Mouse (Mus musculus) embryonic facial prominence, embryonic 11.5 days (tissue): Measurements from ENCODE around the gene Ccr7. TPM values are rescaled to one million over a fixed set of nuclear protein-coding genes. Genes with fewer than 3 reads are reported as not detected.

Experiments used
- ATAC-seq: fragments of 200-750 bp; cut with Nextera tagmentation; replicated peaks from 2 replicates; pipeline ENCODE4 v1.8.0; 2017; ENCODE audit warnings: low read depth; ENCODE audit not compliant: insufficient number of reproducible peaks, low FRiP score, low TSS enrichment
- DNase-seq: peaks from one replicate; pipeline ENCODE4 v3.0.0-alpha.2; 2015; ENCODE audit warnings: low spot score
- H3K27ac ChIP-seq: fragments of 300-500 bp; sonication (generic); replicated peaks from 2 replicates; pipeline ENCODE4 v1.5.1; 2014; ENCODE audit warnings: mild to moderate bottlenecking, low read depth, low read length, control low read depth
- H3K27me3 ChIP-seq: fragments of 300-500 bp; sonication (generic); 2 replicates; pipeline ENCODE4 v1.6.1; 2014; ENCODE audit warnings: mild to moderate bottlenecking, low read length, moderate library complexity, mixed read lengths; ENCODE audit not compliant: control insufficient read depth, insufficient read depth
- H3K36me3 ChIP-seq: fragments of 300-500 bp; sonication (generic); replicated peaks from 2 replicates; pipeline ENCODE4 v1.6.1; 2014; ENCODE audit warnings: low read depth, mild to moderate bottlenecking, low read length, moderate library complexity, mixed read lengths; ENCODE audit not compliant: control insufficient read depth, insufficient read depth
- H3K4me1 ChIP-seq: fragments of 300-500 bp; sonication (generic); 2 replicates; pipeline ENCODE4 v1.6.1; 2014; ENCODE audit warnings: low read length, mixed read lengths; ENCODE audit not compliant: control insufficient read depth, insufficient read depth
- H3K4me2 ChIP-seq: fragments of 300-500 bp; sonication (generic); 2 replicates; pipeline ENCODE4 v1.6.1; 2014; ENCODE audit warnings: low read depth, mild to moderate bottlenecking, control low read depth, low read length, moderate library complexity
- H3K4me3 ChIP-seq: fragments of 300-500 bp; sonication (generic); 2 replicates; pipeline ENCODE4 v1.5.1; 2014; ENCODE audit warnings: low read depth, low read length, control low read depth
- H3K9ac ChIP-seq: fragments of 300-500 bp; sonication (generic); replicated peaks from 2 replicates; pipeline ENCODE4 v1.6.1; 2014; ENCODE audit warnings: mild to moderate bottlenecking, control low read depth, low read length
- H3K9me3 ChIP-seq: fragments of 300-500 bp; sonication (generic); replicated peaks from 2 replicates; pipeline ENCODE4 v1.6.1; 2016; ENCODE audit warnings: mild to moderate bottlenecking, low read length, inconsistent platforms, mixed read lengths; ENCODE audit not compliant: control insufficient read depth
- WGBS: fragments of 180-500 bp; shearing (Covaris S2); extraction: QIAGEN DNeasy Blood & Tissue Kit; methylation state at CpG from one replicate; pipeline ENCODE4 v1.1.7; 2014; 5-methylcytosine and 5-hydroxymethylcytosine counted together
- polyA plus RNA-seq: library from polyadenylated mRNA; unstranded; fragments of >200 nt; fragmentation: Nextera tagmentation; extraction: Ambion mirVana; gene quantifications from 2 replicates; pipeline ENCODE4 v1.2.1, GENCODE M21; 2014

Gene Ccr7
- polyA plus RNA-seq, 1 experiment from 2014 or later: 0.60 TPM

DNA sequence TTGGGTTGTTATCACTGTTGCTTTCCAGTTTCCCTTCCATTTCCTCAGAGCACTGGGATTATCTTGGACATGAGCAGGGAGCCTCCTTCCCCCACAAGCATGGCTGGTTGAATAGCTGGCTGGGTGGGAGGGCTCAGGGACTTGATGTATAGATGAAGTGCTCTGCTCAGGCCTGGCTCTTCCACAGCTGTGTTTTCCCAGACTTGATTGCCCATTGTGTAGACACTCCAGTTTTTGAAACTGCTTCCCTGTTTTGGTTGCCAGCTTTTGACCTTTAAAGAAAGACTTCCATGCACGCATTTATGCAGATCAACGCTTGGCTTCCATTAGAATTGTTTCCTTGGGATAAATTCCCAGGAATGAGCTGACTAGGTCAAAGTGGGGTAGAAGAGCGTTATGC lies 32.2 kb downstream of the Ccr7 start:
- ATAC-seq: no peak
- H3K9ac ChIP-seq: no peak overlapping the region
- H3K4me3 ChIP-seq: no peak overlapping the region
- no peak for DNase-seq
- no peaks in the 10 kb centered on the region for H3K36me3 ChIP-seq
- H3K9me3 ChIP-seq: no peaks in the 10 kb centered on the region
- peaks cover 13% of the 10 kb centered on the region; the same call in 1 of the 2 replicates for H3K4me1 ChIP-seq
- no peaks in the 10 kb centered on the region for H3K27me3 ChIP-seq
- WGBS: 73% methylated on average over 3 of the region's 3 CpGs
- no peak overlapping the region for H3K27ac ChIP-seq
- no peak overlapping the region for H3K4me2 ChIP-seq

- no peaks in the 10 kb centered on the region for H3K9me3 ChIP-seq
- peak; percentile 61 for DNase-seq
- 46% methylated on average over 14 of the region's 14 CpGs for WGBS
- H3K27ac ChIP-seq: peak overlapping the region; percentile 82
- peaks cover 9% of the 10 kb centered on the region; the same call in 1 of the 2 replicates for H3K4me1 ChIP-seq
- H3K9ac ChIP-seq: peak overlapping the region; percentile 44; the same call in 1 of the 2 replicates
- H3K4me3 ChIP-seq: no peak overlapping the region
- no peaks in the 10 kb centered on the region for H3K36me3 ChIP-seq
- 0 out of 2 replicates have a peak, but pooled peaks have one; percentile 41 for ATAC-seq
- H3K4me2 ChIP-seq: no peak overlapping the region
- no peaks in the 10 kb centered on the region for H3K27me3 ChIP-seq
These were observed 33.7 kb downstream of the Ccr7 start for GRCm38 (mm10) chr11:99121218-99121631.

- 40% methylated on average over 20 of the region's 20 CpGs for WGBS
- Histone ChIP-seq H3K27me3 (no peaks in the 10 kb centered on the region), H3K9me3 (no peaks in the 10 kb centered on the region), H3K4me2 (no peak overlapping the region), H3K9ac (peak overlapping the region; percentile 44), H3K4me3 (no peak overlapping the region), H3K36me3 (no peaks in the 10 kb centered on the region), H3K27ac (peak overlapping the region; percentile 82), H3K4me1 (peaks cover 9% of the 10 kb centered on the region; the same call in 1 of the 2 replicates)
- ATAC-seq (no peak), DNase-seq (peak; percentile 55)
These were observed 34.2 kb downstream of the Ccr7 start for GRCm38 (mm10) chr11:99120524-99121217.

- Histone ChIP-seq H3K4me3 (no peak overlapping the region), H3K4me1 (peaks cover 5% of the 10 kb centered on the region; the same call in 1 of the 2 replicates), H3K27me3 (no peaks in the 10 kb centered on the region), H3K9ac (no peak overlapping the region), H3K27ac (no peak overlapping the region), H3K9me3 (no peaks in the 10 kb centered on the region), H3K36me3 (no peaks in the 10 kb centered on the region), H3K4me2 (no peak overlapping the region)
- ATAC-seq (no peak), DNase-seq (no peak)
- WGBS: 67% methylated on average over 7 of the region's 7 CpGs
These were observed 35.9 kb downstream of the Ccr7 start for GRCm38 (mm10) chr11:99118963-99119362.

- H3K27me3 ChIP-seq: no peaks in the 10 kb centered on the region
- no peak overlapping the region for H3K4me3 ChIP-seq
- H3K9me3 ChIP-seq: no peaks in the 10 kb centered on the region
- no peaks in the 10 kb centered on the region for H3K36me3 ChIP-seq
- H3K27ac ChIP-seq: no peak overlapping the region
- peaks cover 5% of the 10 kb centered on the region; the same call in 1 of the 2 replicates for H3K4me1 ChIP-seq
- H3K4me2 ChIP-seq: no peak overlapping the region
- no peak overlapping the region for H3K9ac ChIP-seq
- WGBS: 97% methylated on average over 1 of the region's 1 CpGs
- ATAC-seq (no peak), DNase-seq (no peak)
These were observed 36.5 kb downstream of the Ccr7 start for GRCm38 (mm10) chr11:99118420-99118819.

- no peaks in the 10 kb centered on the region for H3K36me3 ChIP-seq
- WGBS: 68% methylated on average over 7 of the region's 7 CpGs
- H3K4me1 ChIP-seq: peaks cover 5% of the 10 kb centered on the region; the same call in 1 of the 2 replicates
- H3K9ac ChIP-seq: no peak overlapping the region
- H3K4me3 ChIP-seq: no peak overlapping the region
- no peak for ATAC-seq
- H3K27me3 ChIP-seq: no peaks in the 10 kb centered on the region
- H3K27ac ChIP-seq: no peak overlapping the region
- H3K4me2 ChIP-seq: no peak overlapping the region
- no peak for DNase-seq
- H3K9me3 ChIP-seq: no peaks in the 10 kb centered on the region
These were observed 37.0 kb downstream of the Ccr7 start for GRCm38 (mm10) chr11:99117907-99118306.

DNA sequence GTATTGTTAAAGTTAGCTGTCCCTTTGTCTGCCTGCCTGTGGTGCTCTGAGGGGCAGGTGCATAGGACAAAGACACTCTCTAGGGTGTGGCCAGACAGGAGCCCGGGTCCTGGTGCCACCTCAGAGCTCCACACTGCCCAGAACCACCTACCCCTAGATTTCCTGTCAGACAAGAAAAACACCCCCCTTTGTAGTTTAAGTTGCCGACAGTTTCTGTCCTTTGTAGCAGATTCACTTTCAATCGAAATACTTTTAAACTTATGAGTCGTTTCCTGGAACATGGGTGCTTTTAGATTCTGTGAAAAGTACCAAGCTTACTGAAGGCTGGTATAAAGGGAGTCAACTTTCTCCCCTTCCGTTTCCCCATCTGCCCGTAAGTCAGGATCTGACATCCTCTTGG lies 38.9 kb downstream of the Ccr7 start:
- H3K4me3 ChIP-seq: no peak overlapping the region
- H3K4me2 ChIP-seq: no peak overlapping the region
- H3K27ac ChIP-seq: no peak overlapping the region
- H3K27me3 ChIP-seq: no peaks in the 10 kb centered on the region
- H3K9ac ChIP-seq: no peak overlapping the region
- peaks cover 5% of the 10 kb centered on the region for H3K4me1 ChIP-seq
- DNase-seq (no peak), ATAC-seq (no peak)
- 79% methylated on average over 6 of the region's 6 CpGs for WGBS
- no peaks in the 10 kb centered on the region for H3K36me3 ChIP-seq
- no peaks in the 10 kb centered on the region for H3K9me3 ChIP-seq

DNA sequence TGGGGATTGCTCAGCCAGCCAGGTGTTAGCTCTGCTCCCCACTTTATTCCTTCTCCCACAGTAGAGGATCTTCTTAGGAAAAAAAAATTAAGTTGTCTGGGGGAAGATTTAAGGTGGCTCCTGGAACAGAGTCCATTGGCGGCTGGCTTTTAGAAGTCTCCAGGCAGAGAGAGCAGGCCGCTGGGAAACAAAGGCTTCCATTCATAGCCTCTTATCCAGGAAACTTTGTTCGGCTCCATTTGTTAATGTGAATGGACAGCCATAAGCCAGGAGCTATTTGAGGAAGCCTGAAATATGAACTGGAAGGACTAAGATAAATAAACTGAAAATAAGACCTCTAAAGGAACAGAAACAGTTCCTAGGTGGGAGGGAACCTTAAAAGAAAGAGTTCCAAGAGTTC lies 41.8 kb downstream of the Ccr7 start:
- H3K9ac ChIP-seq: no peak overlapping the region
- no peak overlapping the region for H3K4me2 ChIP-seq
- H3K36me3 ChIP-seq: no peaks in the 10 kb centered on the region
- 5% methylated on average over 3 of the region's 3 CpGs for WGBS
- H3K4me1 ChIP-seq: no peaks in the 10 kb centered on the region; the same call in none of the 2 replicates
- H3K27ac ChIP-seq: peak overlapping the region; percentile 89
- ATAC-seq (no peak), DNase-seq (peak; percentile 86)
- no peak overlapping the region for H3K4me3 ChIP-seq
- no peaks in the 10 kb centered on the region for H3K9me3 ChIP-seq
- no peaks in the 10 kb centered on the region for H3K27me3 ChIP-seq
